Mouse (Mus musculus): ENCODE results near the gene Nebl.

The Nebl gene

DNA sequence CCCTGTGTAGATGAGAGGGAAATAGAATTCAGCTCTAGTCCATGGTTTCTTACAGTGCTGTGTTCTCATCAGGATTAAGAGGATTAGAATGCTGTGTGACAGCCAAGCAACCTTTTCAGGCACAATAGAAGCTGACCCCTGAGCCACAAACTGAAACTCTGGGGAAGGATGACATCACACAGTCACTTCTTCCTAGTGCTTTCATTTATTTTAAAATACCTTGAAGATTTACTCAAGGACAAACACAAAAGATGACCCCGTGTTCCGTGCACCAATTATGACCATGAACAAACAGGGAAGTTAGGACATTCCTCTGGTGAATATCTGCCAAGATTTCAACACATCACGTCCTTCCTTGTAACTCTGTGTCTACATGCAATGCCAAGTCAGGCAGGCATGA, 121.0 kb downstream of the Nebl start:
- no peak for DNase-seq

DNA sequence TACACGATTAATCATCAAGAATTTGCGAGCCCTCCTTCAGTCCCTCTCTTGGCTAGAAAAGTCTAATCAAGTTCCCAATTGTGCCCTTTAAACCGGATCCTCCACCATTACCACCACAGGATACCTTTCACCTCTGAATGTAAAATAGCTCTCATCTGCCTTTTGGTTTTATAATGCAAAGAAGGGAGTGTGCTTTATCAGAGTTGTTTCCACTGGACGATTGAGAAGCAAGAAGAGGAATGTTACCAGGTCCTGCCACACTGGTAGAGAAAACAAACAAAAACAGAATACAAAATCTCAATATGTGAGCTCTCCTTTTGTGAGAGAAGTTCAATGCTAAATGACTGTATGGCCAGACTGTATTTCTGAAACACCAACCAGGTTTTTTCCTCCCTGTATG, 127.7 kb downstream of the Nebl start:
- DNase-seq: no peak

DNA sequence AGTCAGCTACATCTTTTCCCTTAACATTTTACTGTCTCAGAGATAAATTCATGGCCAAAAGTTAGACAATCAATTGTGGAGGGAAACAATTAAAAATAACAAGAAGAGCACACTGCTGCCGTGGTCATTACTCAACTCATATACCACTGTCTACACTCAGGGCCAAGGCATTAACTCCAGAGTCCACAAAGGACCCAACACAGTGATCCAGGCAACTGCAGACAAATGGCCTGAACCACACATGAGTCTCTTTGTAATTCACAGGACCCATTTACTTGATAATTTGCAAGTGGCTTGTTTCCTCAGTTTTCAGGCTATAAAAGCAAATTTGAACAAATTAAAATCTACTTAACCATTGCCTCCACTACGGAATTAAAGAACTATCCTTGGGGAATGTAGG, 130.6 kb downstream of the Nebl start:
- no peak for DNase-seq

DNA sequence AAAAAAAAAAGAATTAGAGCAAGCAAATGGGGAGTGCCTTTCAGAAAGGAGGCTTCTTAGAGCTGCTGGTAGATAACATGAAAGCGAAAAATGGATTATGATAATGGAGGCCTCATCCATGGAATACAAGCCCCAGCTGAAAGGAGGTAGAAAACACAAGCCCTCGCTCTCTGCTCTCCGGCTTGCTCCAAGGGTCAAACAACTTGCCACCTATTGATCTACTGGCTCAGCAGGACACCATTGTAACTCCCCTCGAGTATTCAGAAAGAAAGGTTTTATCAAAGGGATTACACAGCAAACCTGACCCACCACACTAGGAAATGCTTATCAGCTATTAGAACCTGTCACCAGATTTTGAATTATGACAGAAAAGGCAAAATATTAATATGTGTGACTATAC, 131.4 kb downstream of the Nebl start:
- no peak for DNase-seq

DNA sequence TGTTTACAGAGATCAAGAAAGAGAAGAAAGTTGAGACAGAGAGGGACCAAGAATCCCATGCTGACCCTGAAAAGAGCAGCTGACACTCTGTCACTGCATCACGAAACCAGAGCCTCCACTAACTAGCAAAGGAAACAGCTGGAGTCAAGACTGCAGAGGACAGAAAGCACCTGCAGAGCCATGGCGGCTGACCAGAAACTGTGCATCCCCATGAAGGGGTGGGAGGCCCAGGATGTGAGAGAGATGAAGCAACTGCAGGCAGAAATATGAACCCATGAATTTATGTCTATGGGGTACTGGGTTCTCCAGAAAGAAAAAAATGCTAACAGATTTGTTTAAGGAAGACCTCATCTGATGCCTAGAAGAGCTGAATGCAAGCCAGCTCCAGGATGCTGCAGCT, 133.3 kb downstream of the Nebl start:
- DNase-seq: no peak

DNA sequence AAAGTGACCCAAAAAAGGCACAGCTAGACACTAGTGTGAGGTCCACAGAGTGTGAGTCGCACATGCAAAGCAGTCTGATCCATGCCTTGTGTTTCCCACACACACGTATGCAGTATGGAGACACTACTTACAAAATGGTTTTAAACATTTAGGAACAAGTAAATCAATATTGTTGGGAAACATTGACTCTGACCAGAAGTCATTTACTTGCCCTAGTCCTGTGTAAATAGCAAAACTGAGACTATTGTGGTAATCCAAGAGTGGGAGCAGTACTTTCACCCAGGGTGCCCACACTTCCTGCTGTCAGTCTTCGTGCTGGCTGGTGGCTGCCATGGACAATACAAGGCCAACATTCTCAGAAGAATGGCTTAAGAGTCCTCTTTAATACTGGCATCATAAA, 141.6 kb downstream of the Nebl start:
- DNase-seq: no peak

DNA sequence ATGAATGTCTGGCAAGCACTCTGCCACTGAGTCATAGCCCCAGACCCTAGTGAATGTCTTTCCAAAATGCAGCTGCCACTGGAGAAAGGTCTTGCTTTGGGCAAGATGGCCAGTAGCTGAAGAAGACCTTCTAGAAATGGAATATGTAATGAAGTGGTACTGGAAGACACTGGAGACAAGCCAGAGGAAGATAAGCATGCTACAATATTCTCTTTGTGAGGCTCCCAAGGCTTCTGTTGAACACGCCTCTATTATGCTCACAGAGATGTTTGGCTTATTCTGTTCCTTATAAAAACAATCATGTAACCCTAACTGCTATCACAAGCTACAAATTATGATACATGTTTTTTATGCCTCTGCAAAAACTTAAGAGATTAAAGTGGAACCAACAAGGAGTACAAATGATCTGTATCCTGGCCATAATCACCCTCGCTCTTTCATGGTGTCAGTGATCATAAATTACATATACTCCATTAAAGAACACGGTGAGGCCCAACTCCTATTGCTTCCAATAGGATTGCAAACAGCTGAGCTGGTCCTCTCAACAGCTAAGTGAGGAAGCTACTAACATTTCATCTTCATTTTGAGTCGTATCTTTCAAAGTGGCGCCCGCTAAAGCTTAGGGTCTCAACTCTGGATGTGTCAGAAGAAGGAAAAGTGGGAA, 145.8 kb downstream of the Nebl start:
- no peak for DNase-seq

DNA sequence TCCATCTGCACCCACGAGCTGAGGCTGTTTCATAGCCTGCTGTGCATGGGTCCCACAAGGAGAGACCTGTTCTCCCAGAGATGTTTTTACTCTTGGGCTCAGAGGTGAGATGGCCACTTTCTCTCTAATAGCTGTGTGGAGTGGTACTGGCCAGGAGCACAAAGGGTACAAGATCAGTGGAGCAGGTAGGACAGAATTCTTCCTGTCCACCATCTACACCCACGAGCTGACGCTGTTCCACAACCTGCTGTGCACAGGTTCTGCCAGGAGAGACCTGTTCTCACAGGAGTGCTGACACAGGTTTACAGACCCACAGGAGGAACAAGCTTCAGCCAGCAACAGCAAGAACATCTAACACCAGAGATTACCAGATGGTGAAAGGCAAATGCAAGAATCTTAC, 155.6 kb downstream of the Nebl start:
- DNase-seq: no peak

DNA sequence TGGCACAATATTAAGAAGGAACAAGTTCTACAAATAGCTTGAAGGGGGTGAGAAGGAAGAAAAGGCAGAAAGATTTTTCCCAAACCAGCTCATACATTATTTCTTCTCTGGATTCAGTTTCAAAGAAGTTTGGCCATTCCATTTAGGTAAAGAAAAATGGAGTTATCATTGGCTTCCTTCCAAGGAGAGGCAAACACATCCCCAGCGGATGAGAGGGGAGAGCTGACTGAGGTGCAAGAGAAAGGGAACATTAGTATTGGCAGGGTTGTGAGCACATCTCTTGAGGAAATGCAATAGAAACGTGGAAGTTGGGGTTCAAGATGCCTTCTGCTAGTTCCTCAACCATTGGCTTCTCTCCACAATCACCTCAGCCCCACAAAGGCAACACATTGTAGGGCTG, 159.5 kb downstream of the Nebl start:
- DNase-seq: no peak

DNA sequence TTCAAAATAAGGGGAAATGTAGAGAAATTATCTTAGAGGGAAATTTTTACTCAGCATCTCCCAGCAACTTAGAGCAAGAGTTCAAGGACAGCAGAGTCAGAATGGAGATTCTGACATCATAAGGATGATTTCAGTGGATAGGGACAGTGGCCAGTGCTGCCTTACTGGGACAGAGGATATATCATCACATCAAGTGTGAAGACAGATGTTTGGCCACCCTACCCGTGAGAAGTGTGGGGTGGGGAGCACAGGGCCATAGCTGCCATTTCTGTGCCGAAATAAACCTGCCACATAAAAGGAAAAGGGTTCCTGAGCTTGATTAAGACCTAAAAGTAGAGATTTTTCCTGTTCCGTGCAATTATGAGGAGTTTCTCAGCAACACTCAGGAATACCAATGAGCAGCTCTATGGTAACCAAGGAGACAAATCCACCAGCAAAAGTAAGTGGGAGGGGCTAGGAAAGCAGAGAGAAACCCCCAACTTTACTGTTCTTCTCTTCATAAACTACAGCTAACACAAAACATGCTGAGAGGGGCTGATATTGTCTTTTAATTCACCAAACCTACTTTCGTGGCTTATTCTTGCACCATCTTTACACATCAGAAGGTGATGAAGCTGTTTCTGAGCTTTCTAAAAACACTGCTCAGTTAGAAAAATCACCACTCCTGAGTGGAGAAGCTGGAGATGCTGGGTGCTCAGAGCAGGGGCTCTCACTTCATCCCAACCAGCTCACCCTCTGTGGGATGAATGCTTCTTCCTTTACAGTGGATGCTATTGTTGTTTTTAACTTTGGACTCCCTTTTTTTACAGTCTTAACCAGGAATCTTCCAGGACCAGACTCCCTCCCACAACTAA, 172.1 kb downstream of the Nebl start:
- no peak for DNase-seq

DNA sequence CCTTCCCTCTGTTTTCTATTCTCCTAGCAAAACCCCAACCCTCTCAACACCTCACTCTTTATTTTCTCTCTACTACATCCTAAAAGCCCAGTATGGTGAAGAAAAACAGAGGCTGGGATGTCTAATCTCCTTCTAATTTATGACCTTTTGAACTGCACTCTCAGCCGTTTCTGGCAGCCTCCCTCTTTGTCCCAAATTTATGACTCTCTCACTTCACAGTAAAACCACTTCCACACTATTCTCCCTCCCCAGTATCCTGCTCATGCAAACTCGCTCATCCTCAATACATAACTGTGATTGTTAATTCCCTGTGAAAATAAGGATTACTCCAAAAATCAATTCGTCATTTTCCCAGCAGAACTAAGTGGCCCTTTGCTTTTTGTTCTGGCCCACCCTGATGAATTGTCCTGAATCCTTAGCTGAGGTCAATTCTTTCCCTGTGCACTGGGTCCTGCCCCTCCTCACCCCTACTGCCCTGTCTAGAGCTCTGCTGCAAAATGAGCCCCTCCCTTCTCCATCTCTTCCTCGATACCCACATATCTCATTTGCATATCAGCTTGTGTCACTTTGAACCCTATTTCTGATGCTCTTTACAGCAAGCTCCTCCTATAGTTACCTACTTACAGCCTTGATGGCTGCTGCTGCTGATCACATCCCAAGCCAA, 181.2 kb downstream of the Nebl start:
- DNase-seq: no peak

DNA sequence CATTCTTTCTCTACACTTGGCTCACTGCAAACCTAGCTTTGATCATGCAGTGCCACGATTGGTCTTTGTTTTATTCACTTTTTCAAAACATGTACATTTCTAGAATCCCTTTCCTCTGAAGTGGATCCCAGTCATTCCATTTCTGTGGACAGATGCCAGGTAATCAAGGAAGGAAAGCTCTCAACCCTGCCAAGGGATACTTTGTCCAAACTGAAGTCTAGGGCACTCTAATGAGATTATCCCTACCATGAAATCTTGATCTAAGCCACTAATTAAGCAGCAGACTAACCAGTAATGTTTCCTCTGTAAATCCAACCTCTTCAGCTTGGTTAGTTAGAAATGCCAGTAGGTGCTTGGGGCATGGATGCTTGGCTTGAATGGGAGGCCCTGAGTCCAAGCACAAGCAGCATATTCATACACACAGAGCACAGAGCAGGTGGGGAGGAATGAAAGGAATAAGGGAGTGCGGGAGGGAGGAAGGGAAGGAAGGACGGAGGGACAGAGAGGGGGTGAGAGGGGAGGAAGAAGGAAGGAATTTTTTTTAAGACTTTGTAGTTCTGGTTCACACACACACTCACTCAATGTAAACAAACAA, 184.8 kb downstream of the Nebl start:
- no peak for DNase-seq

DNA sequence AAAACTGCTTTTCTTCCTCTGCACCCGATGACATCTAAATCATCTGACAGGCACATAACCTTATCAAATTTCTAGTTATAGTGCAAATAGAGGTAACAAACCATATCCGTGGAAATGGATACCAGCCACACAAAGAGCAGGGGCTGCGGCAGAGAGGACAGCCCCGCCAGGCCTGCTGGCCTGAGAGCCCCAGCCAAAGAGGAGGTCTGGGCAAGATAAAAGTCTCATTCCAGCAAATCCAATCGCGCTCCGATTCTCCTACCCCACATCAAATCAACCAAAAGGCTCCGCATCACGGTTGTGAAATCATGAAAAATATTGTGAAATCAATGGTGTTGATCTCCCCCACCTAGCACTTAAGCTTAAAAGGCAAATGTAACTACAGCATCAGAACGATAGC, 191.5 kb downstream of the Nebl start:
- DNase-seq: no peak

DNA sequence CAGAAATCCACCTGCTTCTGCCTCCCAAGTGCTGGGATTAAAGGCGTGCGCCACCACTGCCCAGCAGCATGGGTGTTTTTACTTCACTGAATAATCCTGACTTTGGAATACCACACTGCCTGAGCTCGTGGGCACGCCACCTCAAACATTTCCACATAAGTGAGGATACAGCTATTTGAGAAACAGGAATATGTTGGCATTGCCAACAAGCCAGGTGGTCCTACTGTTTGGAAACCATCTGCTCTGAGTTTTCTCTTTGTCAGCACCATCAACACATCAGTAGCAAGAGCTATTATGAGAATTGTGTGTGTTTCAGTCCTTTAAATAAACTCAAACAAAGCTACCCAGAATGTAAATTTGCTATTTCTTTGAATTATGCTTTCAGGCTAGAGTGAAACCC, 192.8 kb downstream of the Nebl start:
- DNase-seq: no peak

DNA sequence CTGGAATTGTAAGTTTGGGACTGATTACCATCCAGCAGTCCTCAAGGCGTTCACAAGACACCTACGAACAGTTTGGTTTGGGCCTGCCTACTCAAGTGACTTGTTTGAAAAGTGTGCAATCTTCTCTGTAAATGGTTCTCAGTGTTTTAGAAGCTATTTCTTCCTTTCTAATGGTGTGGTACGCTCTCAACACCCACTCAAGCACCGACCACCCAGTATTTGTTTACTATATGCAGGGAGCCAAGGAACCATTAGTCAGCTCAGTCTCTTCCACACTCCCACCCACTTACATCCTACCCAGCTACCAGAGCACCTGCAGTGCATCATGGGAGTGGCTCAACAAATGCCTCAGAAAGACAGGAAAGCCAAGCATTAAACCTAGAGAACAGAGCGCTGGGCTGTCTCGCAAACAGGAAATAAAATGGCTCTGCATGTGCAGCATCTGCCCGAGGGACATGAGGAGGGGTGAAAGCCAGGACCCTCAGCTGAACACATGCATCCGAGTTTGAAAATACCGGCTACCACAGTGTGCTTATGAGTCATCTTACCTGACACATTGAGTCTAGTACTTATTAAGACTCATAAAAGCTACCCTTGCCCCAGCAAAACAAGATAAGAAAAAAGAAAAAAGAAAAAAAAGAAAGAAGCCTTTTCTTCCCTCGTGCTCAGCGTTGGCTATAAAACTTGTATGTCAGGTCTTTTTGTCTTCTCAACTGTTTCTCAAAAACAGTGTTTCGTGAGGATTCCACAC, 199.7 kb downstream of the Nebl start:
- DNase-seq: no peak

DNA sequence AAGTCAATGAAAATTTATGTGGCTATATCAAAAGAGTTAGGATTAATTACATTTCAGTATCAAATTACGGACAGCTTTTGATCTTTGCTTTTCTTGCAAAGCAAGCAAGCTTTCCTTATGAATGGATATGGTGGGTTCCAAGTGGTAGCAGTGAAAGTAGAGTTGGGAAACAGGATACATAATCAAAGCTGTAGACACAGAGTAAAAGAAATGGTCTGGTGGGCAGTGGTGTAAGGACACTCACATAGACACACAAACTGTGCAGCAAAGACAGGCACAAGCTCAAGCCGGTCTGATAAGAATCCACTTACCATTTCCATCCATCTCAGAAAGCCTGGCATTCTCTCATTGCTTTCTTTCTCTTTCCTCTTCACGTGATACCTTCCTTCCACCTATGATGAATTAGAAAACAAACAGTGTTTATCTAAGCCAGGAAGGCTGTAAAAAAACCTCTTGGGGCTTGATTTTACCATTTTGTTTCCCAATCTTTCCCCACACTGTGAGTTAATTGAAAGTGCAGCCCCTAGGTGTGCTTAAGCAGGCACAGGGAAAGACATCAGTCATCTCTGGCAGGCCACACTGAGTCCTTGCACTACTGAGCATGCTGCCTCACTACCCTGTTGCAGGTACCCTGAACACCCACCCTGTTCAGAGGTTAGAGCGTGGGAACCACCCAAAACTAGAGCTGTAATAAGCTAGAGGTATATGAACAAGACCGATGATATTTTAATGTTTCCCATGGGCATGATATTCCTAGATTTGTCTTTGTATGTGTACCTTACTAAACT, 205.3 kb downstream of the Nebl start:
- no peak for DNase-seq

DNA sequence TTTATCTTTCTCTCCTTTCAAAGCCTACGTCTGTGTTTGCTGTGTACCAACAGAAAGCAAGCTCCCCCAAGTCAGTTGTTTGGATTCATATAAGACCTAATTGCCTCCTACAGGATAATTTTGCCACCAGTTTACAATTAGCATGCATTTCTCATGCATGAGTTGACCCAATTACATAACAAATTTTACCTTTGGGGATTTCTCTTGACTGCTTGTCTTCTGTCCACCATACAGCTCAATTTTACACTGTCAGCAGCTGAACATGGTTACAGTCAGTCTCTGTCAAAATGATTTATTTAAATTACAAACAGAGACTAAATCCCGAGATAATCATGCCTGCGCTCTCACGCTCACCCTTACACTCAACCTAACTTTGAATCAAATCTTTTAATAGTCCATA, 206.1 kb downstream of the Nebl start:
- DNase-seq: no peak

DNA sequence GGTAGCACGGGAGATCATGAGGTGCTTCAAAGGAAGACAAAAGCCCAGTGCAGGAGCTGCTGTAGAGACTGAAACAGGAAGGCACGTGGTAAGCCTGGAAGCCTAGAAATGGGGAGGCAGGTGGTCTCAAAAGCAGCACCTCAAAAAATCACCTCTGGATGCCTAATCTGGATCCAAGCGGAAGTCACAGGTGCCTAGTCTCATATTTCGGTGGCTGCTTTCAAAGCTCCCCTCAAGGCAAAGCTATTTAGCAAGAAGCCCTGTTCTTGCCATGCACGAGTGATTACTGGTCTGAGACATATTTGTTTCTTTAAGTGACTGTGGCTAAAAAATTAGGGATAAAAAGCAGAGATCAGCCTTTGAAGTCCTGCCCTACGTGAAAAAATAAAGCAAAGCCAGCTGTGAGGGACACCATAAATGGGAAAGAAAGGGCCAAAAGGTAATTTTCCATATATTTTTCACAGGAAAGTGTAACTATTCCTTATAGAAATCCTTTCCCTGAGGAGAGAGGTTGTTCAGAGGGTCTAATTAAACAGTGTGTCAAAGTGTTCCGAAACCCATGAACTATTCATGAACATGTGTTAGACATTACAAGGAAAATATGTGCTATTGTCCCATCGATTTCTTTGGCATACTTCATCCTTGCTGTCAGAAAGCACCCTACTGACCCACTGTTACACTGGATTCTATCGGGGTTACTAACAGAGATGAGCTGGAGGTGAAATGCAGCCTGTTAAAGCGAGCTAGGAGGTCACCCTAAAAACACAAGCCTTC, 206.9 kb downstream of the Nebl start:
- no peak for DNase-seq

DNA sequence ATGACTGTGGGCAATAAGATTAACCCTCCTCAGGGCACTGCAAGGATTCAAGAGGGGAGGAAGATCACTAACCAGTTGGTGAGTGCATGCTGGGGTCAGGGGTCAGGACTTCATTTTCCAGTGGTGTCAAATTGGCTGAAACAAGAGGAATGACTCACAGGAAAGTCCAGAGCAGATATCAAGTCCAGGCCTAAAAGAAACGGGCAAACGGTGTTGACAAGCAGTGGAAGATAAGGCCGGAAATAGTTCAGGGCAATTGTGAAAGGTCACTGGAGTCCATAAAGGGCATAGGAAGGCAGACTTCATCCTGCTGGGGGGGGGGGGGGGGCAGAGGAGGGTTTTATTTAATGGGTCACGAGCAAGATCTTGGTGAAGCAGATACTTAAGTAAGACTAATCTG, 207.5 kb downstream of the Nebl start:
- DNase-seq: no peak

DNA sequence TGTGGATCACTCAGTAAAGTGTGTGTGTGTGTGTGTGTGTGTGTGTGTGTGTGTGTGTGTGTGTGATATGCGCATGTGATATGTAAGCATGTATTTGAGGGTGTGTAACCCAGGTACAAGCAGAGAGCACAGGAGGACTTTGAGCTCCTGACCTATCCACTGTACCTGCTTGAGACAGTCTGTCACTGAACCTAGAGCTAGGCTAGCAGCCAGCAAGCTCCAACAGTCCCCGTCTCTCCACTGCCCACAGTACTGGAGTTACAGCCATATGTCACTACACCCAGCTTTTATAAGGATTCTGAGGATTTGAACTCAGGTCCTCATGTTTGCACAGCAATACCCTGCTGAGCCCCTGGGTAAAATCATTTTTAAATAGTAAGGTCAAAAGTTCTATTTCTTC, 215.6 kb downstream of the Nebl start:
- DNase-seq: no peak

DNA sequence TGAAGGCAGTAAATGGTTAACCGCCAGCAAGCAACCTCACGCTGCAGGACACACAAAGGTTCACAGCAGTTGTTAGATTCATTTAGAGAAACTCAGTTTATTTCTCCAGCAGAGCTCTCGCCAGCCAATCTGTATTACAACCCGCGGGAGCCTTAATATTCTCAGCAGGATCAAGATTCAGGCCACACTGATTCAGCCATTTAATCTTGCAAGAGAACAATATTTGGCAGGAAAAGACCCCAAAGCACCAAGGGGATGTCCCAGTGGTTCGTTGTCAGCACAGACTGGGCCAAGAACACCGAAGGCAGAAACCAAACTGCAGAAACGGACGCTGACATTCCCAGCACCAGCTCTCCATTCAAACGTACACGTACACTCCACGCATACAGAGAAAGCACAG, 216.5 kb downstream of the Nebl start:
- no peak for DNase-seq
